Mouse (Mus musculus) layer of hippocampus, adult 2 months (tissue): Measurements from ENCODE around the gene Bloc1s4. TPM values are rescaled to one million over a fixed set of nuclear protein-coding genes. Genes with fewer than 3 reads are reported as not detected.

Experiments used
- DNase-seq, 2 experiments: peaks; one replicate each; pipeline ENCODE4 v3.0.0; 2022; ENCODE audit warnings: low spot score in 2 of 2
- H3K27ac ChIP-seq: fragments of 200-600 bp; 2 replicates; pipeline ENCODE4 v1.8.1; 2022
- H3K4me3 ChIP-seq: fragments of 200-600 bp; 2 replicates; pipeline ENCODE4 v1.8.1; 2022; ENCODE audit warnings: mild to moderate bottlenecking
- CTCF ChIP-seq: fragments of 200-600 bp; conservative IDR thresholded peaks from 2 replicates; pipeline ENCODE4 v1.8.1; 2022; ENCODE audit warnings: antibody characterized with exemption, mild to moderate bottlenecking, moderate library complexity
- total RNA-seq, 2 experiments: library from RNA; stranded (reverse); gene quantifications; 2 replicates each; pipeline ENCODE4 v1.2.3; 2021

Bloc1s4 gene
- total RNA-seq, 2 experiments from 2014 or later, result 22.4 to 26.0 TPM

DNA sequence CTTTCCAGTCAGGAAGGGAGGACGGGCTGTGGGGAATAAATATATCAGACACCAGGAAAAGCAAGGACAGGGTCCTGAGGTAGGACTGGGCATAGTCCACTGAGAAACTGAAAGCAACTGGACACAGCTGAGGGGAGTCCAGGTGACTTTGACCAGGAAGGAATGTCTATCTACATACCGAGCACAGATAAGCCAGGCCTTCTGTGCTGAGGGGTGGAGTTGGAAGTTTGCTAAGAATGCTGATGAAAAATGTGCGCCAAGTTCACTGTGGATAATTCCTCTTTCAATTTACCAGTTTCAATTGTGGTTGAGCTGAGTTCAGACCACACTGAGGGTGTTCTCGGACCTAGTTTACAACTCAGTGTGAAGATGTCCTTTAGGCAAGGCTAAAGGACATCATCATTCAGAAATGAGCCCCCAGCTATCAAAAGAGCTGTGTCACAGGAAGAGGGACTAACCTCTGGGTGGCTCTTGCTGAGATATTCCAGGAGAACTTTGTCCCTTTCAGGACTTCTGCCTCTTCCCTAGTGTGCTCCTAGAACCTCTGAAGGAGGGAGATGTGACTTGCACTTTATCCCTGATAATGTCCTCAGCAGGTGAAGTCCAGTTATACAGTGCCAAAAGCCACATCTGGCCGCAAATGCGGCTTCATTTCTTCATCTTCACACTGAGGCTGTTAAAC lies 47.4 kb downstream of the Bloc1s4 start:
- TF ChIP-seq CTCF, result no peak
- H3K27ac ChIP-seq, result no peak overlapping the region
- no peak overlapping the region for H3K4me3 ChIP-seq
- no peak for DNase-seq

DNA sequence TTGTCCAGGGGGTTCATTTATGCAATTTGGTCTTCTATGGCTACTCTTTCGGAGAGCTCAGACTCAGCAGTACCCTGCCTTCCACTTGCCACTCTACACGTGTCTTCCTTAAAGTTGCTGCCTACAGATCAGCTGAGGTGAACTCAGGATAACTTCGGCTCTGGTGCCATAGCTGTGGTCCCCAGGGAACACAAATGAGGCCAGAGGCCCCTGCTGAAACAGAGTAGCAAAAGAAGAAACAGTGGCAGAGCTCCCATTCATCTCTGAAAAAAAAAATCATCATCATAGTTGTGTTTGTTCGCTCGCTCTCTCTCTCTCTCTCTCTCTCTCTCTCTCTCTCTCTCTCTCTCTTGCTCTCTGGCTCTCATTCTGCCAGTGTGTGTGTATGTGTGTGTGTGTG lies 49.8 kb downstream of the Bloc1s4 start:
- TF ChIP-seq CTCF, result no peak
- no peak overlapping the region for H3K27ac ChIP-seq
- no peak for DNase-seq
- no peak overlapping the region for H3K4me3 ChIP-seq

DNA sequence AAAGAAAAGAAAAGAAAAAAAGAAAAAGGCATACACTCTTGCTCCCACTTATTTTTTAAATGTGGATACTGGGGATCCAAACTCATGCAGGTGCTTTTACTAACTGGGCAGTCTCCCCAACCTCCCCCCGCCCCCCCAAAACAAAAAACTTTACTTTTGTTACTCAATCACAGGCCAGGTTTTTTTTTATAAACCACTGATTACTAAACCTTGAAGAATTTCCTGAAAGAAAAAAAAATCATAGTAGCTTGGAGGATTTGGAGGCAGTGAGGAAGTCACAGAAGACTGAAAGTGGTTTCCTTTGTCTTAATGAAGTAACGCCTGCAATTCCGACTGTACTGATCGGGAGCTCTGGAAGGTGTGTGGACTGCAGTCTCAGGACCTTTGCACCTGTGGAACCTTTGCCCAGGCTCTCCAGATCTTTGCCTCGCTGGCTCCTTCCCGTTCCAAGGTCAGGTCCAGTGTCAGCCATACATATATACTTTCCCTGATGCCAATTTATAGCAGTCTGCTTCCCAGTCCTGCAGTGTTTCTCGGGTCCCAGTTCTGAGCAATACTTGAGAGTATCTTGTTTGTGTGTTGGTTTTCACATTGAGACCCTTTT lies 50.3 kb downstream of the Bloc1s4 start:
- DNase-seq, result no peak
- no peak overlapping the region for H3K4me3 ChIP-seq
- TF ChIP-seq CTCF, result no peak
- no peak overlapping the region for H3K27ac ChIP-seq

Other genes with a start within 250 kb of the Bloc1s4 start
- 100 to 1,000 TPM; 101 to 105 TPM for gene Tbc1d14, start 155.4 kb downstream of the Bloc1s4 start, total RNA-seq
- 100 to 1,000 TPM; 100 to 103 TPM for gene D5Ertd579e, start 52.6 kb downstream of the Bloc1s4 start, total RNA-seq
- gene Mrfap1, start 48.1 kb upstream of the Bloc1s4 start, total RNA-seq, result 100 to 1,000 TPM; 577 to 598 TPM
- gene Man2b2, start 82.0 kb upstream of the Bloc1s4 start, total RNA-seq, result 10 to 100 TPM; 29.5 to 31.9 TPM
- 100 to 1,000 TPM; 375 to 387 TPM for gene Ppp2r2c, start 119.9 kb upstream of the Bloc1s4 start, total RNA-seq
- gene Wfs1, start 240.6 kb upstream of the Bloc1s4 start, total RNA-seq, result 100 to 1,000 TPM; 133 to 144 TPM